Mouse (Mus musculus) heart, embryonic 13.5 days (tissue): Measurements from ENCODE around the gene Scgb1c1. TPM values are rescaled to one million over a fixed set of nuclear protein-coding genes. Genes with fewer than 3 reads are reported as not detected.
A peak's percentile ranks its signal among the peaks of the same experiment; 100 is the strongest.

Experiments used
- ATAC-seq: fragments of 200-750 bp; cut with Nextera tagmentation; 2 replicates; pipeline ENCODE4 v1.8.0; 2017; ENCODE audit warnings: moderate TSS enrichment; ENCODE audit not compliant: insufficient number of reproducible peaks, low FRiP score, low TSS enrichment; ENCODE audit errors: extremely low read depth
- H3K27ac ChIP-seq: fragments of 300-500 bp; sonication (generic); replicated peaks from 2 replicates; pipeline ENCODE4 v1.5.1; 2015; ENCODE audit warnings: moderate library complexity, mild to moderate bottlenecking, inconsistent platforms
- H3K27me3 ChIP-seq: fragments of 300-500 bp; sonication (generic); replicated peaks from 2 replicates; pipeline ENCODE4 v1.6.1; 2015; ENCODE audit warnings: mild to moderate bottlenecking, inconsistent platforms
- H3K36me3 ChIP-seq: fragments of 300-500 bp; sonication (generic); 2 replicates; pipeline ENCODE4 v1.6.1; 2015; ENCODE audit warnings: mild to moderate bottlenecking, inconsistent platforms
- H3K4me1 ChIP-seq: fragments of 300-500 bp; sonication (generic); 2 replicates; pipeline ENCODE4 v1.6.1; 2015; ENCODE audit warnings: inconsistent platforms
- H3K4me2 ChIP-seq: fragments of 300-500 bp; sonication (generic); 2 replicates; pipeline ENCODE4 v1.6.1; 2015; ENCODE audit warnings: inconsistent platforms, mild to moderate bottlenecking, moderate library complexity
- H3K4me3 ChIP-seq: fragments of 300-500 bp; sonication (generic); 2 replicates; pipeline ENCODE4 v1.5.1; 2015; ENCODE audit warnings: moderate library complexity, mild to moderate bottlenecking, inconsistent platforms
- H3K9ac ChIP-seq: fragments of 300-500 bp; sonication (generic); 2 replicates; pipeline ENCODE4 v1.6.1; 2015; ENCODE audit warnings: inconsistent platforms, mild to moderate bottlenecking, moderate library complexity
- H3K9me3 ChIP-seq: fragments of 300-500 bp; sonication (generic); 2 replicates; pipeline ENCODE4 v1.6.1; 2016; ENCODE audit warnings: inconsistent platforms
- WGBS: fragments of 180-500 bp; shearing (Covaris S2); methylation state at CpG from one replicate; pipeline ENCODE4 v1.1.7; 2015; ENCODE audit warnings: mixed read lengths; 5-methylcytosine and 5-hydroxymethylcytosine counted together
- polyA plus RNA-seq: library from polyadenylated mRNA; unstranded; fragments of >200 nt; fragmentation: Nextera tagmentation; extraction: Ambion mirVana; gene quantifications from 2 replicates; pipeline ENCODE4 v1.2.1, GENCODE M21; 2015

The Scgb1c1 gene
- polyA plus RNA-seq, 1 experiment from 2014 or later, result not detected

DNA sequence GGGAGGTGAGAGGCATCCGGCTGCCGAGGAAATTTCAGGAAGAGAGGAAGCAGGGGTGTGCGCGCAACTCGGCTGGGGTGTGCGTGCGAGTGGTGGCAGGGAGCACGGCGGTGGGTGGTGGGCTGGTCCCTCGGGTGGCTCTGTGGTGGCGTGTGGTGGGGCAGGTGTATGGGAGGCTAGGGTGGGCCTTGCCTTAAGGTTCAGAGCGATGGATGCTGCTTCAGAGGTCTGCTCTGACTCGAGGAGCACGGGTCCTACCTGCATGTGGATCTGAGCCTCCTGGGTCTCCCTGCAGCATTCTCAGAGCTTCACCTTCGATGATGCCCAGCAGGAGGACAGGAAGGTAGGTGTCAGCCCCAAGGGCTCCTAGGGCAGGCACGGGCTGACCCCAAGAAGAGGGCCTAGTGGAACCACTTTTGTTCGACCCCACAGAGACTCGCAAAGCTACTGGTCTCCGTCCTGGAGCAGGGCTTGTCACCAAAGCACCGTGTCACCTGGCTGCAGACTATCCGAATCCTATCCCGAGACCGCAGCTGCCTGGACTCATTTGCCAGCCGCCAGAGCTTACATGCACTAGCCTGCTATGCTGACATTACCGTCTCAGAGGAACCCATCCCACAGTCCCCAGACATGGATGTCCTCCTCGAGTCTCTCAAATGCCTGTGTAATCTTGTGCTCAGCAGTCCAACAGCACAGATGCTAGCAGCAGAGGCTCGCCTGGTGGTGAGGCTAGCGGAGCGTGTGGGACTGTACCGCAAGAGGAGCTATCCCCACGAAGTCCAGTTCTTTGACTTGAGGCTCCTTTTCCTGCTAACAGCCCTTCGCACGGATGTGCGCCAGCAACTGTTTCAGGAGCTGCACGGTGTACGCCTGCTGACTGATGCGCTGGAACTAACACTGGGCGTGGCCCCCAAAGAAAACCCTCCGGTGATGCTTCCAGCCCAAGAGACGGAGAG, 12.5 kb downstream of the Scgb1c1 start, which contains the start of gene Bet1l:
Gene Bet1l, minus strand, starts transcription at position 28 of the 956 bp plus-strand sequence.
- Histone ChIP-seq H3K9me3 (no peaks in the 10 kb centered on the region), H3K4me3 (peak within 1 kb of the TSS; percentile 70), H3K9ac (peak within 1 kb of the TSS; percentile 96), H3K27ac (peak within 1 kb of the TSS; percentile 93), H3K27me3 (no peaks in the 10 kb centered on the region), H3K4me1 (peaks cover 28% of the 10 kb centered on the region), H3K36me3 (peaks cover 66% of the 10 kb centered on the region), H3K4me2 (peak within 1 kb of the TSS; percentile 96)
- ATAC-seq, result 0 out of 2 replicates have a peak, but pooled peaks have one; percentile 0
- 29% methylated on average over 40 of the region's 40 CpGs for WGBS

DNA sequence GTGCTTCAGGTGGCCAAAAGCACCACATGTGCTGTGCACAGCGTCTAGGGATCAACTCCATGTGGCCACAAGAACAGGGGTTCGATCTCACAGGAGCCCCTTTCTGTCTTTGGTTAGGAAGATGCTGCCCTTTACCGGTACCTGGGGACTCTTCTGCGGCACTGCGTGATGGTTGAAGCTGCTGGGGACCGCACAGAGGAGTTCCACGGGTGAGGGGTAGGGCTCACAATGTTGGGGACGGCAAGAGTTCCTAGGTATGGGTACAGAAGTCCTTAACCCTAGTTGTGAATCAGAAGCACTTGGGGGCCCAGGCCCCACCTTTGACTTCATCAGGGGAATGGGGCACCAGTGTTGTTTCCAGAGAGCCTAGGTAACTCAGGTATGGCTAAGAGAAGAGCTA, 13.4 kb downstream of the Scgb1c1 start:
- 94% methylated on average over 8 of the region's 8 CpGs for WGBS
- H3K4me2 ChIP-seq, result peak overlapping the region; percentile 96

DNA sequence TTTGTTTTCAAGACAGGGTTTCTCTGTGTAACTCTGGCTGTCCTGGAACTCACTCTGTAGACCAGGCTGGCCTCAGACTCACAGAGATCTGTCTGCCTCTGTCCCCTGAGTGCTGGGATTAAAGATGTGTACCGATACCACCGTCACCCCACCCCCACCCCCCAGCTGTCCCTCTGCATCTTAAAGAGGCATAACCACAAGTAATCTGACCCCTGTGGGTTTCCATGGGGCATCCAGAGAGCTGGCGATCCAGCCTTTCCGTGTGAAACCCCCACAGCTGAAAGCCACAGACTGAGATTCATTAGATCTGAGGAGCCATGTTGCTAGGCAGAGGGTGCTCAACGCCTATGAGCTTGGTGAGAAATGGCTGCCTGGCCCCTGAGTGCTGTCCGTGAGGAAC, 14.7 kb downstream of the Scgb1c1 start:
- H3K27me3 ChIP-seq, result no peaks in the 10 kb centered on the region
- no peak overlapping the region for H3K4me3 ChIP-seq
- peaks cover 25% of the 10 kb centered on the region for H3K4me1 ChIP-seq
- H3K4me2 ChIP-seq, result no peak overlapping the region
- ATAC-seq, result no peak
- 68% methylated on average over 6 of the region's 6 CpGs for WGBS
- H3K9ac ChIP-seq, result no peak overlapping the region
- H3K27ac ChIP-seq, result no peak overlapping the region
- peaks cover 67% of the 10 kb centered on the region for H3K36me3 ChIP-seq
- H3K9me3 ChIP-seq, result no peaks in the 10 kb centered on the region

More for the DNA sequence above, 13.4 kb downstream of the Scgb1c1 start:
- Histone ChIP-seq H3K9ac (peak overlapping the region; percentile 96), H3K4me3 (peak overlapping the region; percentile 70), H3K36me3 (peaks cover 66% of the 10 kb centered on the region), H3K9me3 (no peaks in the 10 kb centered on the region), H3K27ac (no peak overlapping the region), H3K27me3 (no peaks in the 10 kb centered on the region), H3K4me1 (peaks cover 28% of the 10 kb centered on the region)
- no peak for ATAC-seq

GRCm38 (mm10) chr7:140860728-140861127, 15.4 kb downstream of the Scgb1c1 start:
- Histone ChIP-seq H3K9ac (no peak overlapping the region), H3K27me3 (no peaks in the 10 kb centered on the region), H3K36me3 (peaks cover 73% of the 10 kb centered on the region)

DNA sequence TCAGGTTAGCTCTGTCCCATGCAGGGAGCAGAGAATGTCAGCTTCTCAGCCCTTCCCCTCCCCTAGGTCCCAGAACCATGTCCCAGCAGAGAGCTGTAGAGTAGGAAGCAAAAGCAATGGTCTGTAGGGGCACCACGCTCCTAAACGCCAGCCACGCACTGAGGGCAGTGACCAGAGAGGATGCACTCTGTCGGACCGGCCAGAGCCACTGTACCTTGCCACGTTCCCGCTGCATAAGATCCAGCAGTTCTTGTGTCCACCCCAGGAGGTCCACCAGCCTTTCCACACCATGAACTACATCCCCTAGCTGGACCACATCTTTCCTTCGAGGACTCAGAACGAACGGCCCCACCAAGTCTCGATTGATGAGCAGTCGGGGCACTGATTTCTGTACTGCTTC, 19.4 kb downstream of the Scgb1c1 start:
- Histone ChIP-seq H3K9ac (no peak overlapping the region), H3K27me3 (no peaks in the 10 kb centered on the region), H3K4me3 (no peak overlapping the region), H3K4me1 (no peaks in the 10 kb centered on the region), H3K9me3 (no peaks in the 10 kb centered on the region), H3K27ac (no peak overlapping the region), H3K4me2 (no peak overlapping the region), H3K36me3 (peaks cover 92% of the 10 kb centered on the region)
- WGBS, result 87% methylated on average over 12 of the region's 12 CpGs
- ATAC-seq, result no peak

More at GRCm38 (mm10) chr7:140860728-140861127, 15.4 kb downstream of the Scgb1c1 start:
- H3K4me2 ChIP-seq, result no peak overlapping the region
- H3K27ac ChIP-seq, result no peak overlapping the region
- no peaks in the 10 kb centered on the region for H3K9me3 ChIP-seq
- 84% methylated on average over 5 of the region's 5 CpGs for WGBS
- H3K4me3 ChIP-seq, result no peak overlapping the region
- H3K4me1 ChIP-seq, result peaks cover 18% of the 10 kb centered on the region
- no peak for ATAC-seq

DNA sequence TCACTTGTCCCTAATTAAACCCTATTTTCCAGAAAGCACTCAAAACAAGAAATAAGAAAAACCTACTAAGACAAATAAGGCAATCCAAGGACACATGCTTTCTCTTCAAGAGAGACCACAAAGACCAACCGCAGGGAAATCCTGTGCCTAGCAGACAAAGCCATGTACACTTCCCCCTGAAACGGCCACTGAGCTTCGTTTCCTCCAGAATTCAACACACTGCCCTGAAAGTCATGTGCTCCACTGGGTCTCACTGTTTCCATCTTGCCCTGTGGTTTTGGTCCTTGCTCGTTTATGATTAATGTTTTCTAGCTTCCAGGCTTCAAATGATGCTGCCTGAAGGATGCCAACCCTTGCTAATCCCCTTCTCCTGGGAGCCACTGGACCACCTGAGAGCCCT, 28.9 kb downstream of the Scgb1c1 start:
- WGBS, result 86% methylated on average over 4 of the region's 4 CpGs
- no peak for ATAC-seq
- no peaks in the 10 kb centered on the region for H3K27me3 ChIP-seq
- peaks cover 81% of the 10 kb centered on the region for H3K36me3 ChIP-seq
- peaks cover under 1% of the 10 kb centered on the region; the same call in 1 of the 2 replicates for H3K4me1 ChIP-seq
- no peak overlapping the region for H3K4me3 ChIP-seq
- no peak overlapping the region for H3K9ac ChIP-seq
- no peak overlapping the region for H3K4me2 ChIP-seq
- H3K27ac ChIP-seq, result no peak overlapping the region
- no peaks in the 10 kb centered on the region for H3K9me3 ChIP-seq

DNA sequence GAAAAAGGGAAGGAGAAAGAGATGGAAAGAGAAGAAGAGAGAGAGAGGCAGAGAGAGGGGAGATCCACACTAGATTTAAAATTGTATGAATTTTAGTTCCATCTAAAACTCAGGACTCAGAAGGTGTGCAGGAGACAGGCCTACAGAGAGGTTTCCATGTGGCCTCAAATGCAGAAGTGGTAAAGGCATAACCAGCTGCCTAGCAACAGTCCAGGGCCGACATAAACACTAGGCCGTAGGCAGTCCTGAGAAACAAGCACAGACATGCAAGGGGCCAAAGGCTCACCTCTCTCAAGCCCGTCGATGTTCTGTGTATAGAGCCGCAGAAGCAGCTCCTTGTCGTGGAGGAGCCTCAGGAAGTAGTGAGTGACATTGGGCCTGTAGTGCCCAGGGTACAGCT, 32.0 kb downstream of the Scgb1c1 start:
- WGBS, result 73% methylated on average over 6 of the region's 6 CpGs
- no peak overlapping the region for H3K4me2 ChIP-seq
- no peaks in the 10 kb centered on the region for H3K27me3 ChIP-seq
- no peak overlapping the region for H3K27ac ChIP-seq
- no peak overlapping the region for H3K4me3 ChIP-seq
- no peak for ATAC-seq
- H3K9me3 ChIP-seq, result no peaks in the 10 kb centered on the region
- no peak overlapping the region for H3K9ac ChIP-seq
- H3K36me3 ChIP-seq, result peaks cover 57% of the 10 kb centered on the region
- H3K4me1 ChIP-seq, result peaks cover 19% of the 10 kb centered on the region

DNA sequence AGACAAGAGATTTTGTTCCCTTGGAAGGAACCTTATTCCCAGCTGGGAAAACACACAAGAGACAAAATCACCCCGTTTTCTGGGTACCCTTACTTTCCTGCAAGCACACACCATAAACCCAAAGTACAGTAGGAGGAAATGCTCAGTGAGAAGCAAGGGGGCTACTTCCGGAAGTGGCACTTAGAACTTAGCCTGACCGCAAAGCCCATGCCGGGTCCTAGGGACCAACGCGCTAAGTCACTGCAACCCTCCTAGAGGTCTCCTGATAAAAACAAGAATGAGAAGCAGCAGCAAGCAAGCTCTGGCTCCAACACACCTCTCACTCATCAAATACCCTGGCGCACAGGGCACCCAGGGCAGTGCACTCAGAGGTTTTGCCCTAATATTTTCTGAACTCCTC, 34.0 kb downstream of the Scgb1c1 start:
- 82% methylated on average over 7 of the region's 7 CpGs for WGBS
- no peaks in the 10 kb centered on the region for H3K27me3 ChIP-seq
- H3K9me3 ChIP-seq, result no peaks in the 10 kb centered on the region
- H3K4me3 ChIP-seq, result no peak overlapping the region
- H3K4me2 ChIP-seq, result no peak overlapping the region
- no peak overlapping the region for H3K27ac ChIP-seq
- H3K36me3 ChIP-seq, result peaks cover 46% of the 10 kb centered on the region
- H3K9ac ChIP-seq, result peak overlapping the region; percentile 37; the same call in 1 of the 2 replicates
- no peak for ATAC-seq
- H3K4me1 ChIP-seq, result peaks cover 27% of the 10 kb centered on the region

DNA sequence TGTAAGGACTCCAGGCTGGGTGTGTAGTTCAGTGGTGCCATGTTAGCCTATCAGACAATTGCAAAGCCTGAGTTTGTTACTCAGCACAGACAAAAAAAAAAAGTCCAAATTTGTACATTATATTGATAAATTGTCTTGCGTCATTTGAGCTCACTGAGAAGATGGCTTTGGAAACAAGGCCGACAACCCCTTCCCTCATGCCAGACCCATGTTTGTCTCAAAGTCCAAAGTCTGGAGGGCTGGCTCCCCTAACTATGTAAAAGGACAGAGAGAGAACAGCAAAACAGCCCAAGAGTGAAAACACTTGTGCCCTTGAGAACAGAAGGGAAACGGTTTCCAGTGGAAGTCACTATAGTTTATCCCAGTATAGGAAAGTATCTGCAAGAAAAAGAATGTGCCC, 35.1 kb downstream of the Scgb1c1 start:
- Histone ChIP-seq H3K4me1 (peaks cover 27% of the 10 kb centered on the region), H3K27ac (0 out of 2 replicates have a peak overlapping the region, but pooled peaks have one; percentile 0), H3K4me3 (peak overlapping the region; percentile 89), H3K4me2 (peak overlapping the region; percentile 81), H3K27me3 (no peaks in the 10 kb centered on the region), H3K36me3 (peaks cover 44% of the 10 kb centered on the region), H3K9ac (peak overlapping the region; percentile 90), H3K9me3 (no peaks in the 10 kb centered on the region)
- ATAC-seq, result no peak
- 84% methylated on average over 3 of the region's 3 CpGs for WGBS

DNA sequence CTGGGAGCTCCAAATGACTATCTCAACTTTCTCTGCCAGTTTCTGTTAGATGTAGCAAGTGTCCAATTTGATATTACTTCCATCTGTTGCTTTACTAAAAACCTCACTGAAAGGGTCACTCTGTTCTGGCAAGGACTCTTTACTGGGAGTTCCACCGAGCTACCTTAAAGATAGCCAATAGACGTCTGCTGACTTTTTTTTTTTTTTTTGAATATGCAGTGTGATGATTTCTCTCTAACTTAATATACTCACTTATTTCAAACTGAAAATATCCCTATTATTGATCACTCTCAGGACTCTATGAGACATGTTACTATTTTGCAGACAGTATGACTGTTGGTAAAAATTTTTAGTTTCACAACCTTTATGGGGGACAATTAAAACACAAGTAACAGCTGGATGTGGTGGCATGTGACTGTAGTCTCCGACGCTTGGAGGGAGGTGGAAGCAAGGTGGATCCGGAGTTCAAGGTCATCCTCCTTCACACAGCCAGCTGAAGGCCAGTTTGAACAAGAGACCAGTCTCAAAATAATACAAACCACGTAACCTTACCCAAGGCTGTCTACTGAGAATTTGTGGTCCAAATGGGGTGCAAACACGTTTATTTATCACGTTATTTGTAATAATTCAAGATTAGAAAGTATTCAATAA, 35.6 kb downstream of the Scgb1c1 start:
- ATAC-seq, result no peak
- Histone ChIP-seq H3K27me3 (no peaks in the 10 kb centered on the region), H3K4me3 (peak overlapping the region; percentile 89), H3K9ac (peak overlapping the region; percentile 90), H3K36me3 (peaks cover 43% of the 10 kb centered on the region), H3K27ac (peak overlapping the region; percentile 93), H3K9me3 (no peaks in the 10 kb centered on the region), H3K4me1 (peaks cover 27% of the 10 kb centered on the region), H3K4me2 (peak overlapping the region; percentile 81)
- WGBS, result 15% methylated on average over 8 of the region's 8 CpGs

GRCm38 (mm10) chr7:140881696-140882468, 36.5 kb downstream of the Scgb1c1 start, which contains the start of the genes Psmd13 and Sirt3:
Gene Psmd13 (plus strand): TSS chr7:140881968.
Gene Sirt3 (minus strand): TSS chr7:140882309.
- Histone ChIP-seq H3K27ac (peak within 1 kb of the TSS; percentile 93), H3K9me3 (no peaks in the 10 kb centered on the region), H3K36me3 (peaks cover 42% of the 10 kb centered on the region), H3K4me3 (peak within 1 kb of the TSS; percentile 89), H3K4me2 (peak within 1 kb of the TSS; percentile 81), H3K27me3 (no peaks in the 10 kb centered on the region), H3K4me1 (peaks cover 27% of the 10 kb centered on the region), H3K9ac (peak within 1 kb of the TSS; percentile 90)
- peak; percentile 91 for ATAC-seq
- WGBS, result under 1% methylated on average over 59 of the region's 59 CpGs
